Mouse (Mus musculus) fat pad, adult 2 months (tissue): Measurements from ENCODE around the gene Clspn.

Source experiments
- DNase-seq: peaks from one replicate; pipeline ENCODE4 v3.0.0-alpha.2; 2011; ENCODE audit warnings: low read depth, low spot score; ENCODE audit errors: extremely low read depth

Clspn gene

DNA sequence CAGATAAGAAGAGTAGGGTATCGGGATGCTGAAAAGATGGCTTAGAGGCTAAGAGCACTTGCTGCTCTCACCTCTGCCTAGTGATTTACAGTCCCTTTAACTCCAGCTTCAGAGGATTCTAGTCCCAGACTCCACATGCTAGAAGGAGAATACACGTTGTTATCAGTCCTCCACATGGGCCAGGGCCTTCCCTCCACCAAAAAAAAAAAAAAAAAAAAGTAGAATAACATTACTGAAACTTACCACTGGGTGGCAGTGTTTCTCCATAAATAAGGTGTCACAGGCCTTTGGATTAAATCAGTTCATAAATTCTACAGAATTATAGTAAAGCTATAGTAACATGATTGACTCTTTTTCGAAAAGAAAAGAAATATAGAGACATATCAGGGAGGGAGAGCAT is 2.3 kb upstream of the Clspn start:
- DNase-seq = no peak

DNA sequence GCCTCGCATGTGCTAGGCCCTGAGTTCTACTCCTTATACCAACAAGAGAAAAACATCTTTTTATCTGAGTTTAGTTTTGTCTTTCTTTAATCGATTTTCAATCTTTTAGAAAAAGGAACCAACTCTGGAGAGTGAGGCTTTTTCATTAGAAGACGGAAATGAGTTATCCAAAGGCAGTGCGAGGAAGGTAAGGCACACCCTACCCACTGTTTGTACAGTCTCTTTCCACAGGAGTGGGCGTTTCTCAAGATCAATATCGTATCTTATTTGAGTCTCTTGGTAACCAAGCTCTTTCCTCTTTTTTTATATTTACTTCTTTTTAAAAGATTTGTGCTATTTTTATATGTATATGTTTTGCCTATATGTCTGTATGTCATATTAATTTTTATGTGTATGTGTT is 7.1 kb downstream of the Clspn start:
- DNase-seq = no peak

- no peak for DNase-seq
Measured at GRCm38 (mm10) chr4:126567243-126567642, 10.5 kb downstream of the Clspn start.

DNA sequence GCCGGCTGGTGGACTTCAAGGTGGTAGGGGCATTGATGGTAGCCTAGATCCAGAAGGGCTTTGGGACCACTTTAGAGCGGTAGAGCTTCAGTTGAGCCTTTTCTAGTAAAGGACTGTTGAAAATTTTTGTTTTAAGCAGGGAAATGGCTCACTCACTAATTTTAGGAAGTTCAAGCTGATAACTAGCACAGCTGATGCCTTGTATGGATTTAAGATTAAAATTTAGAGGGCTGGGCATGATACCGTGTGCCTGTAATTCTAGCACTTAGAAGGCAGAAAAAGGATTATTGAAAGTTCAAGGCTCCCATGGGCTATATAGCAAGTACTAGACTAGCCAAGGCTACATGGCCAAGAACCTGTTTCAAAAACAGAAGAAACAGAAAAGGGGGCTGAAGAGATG is 13.0 kb downstream of the Clspn start:
- no peak for DNase-seq

- no peak for DNase-seq
Measured at GRCm38 (mm10) chr4:126576281-126576680, 19.5 kb downstream of the Clspn start.

- no peak for DNase-seq
Measured at GRCm38 (mm10) chr4:126577920-126578319, 21.2 kb downstream of the Clspn start.

GRCm38 (mm10) chr4:126579077-126579476 is 22.3 kb downstream of the Clspn start:
- DNase-seq = no peak

DNA sequence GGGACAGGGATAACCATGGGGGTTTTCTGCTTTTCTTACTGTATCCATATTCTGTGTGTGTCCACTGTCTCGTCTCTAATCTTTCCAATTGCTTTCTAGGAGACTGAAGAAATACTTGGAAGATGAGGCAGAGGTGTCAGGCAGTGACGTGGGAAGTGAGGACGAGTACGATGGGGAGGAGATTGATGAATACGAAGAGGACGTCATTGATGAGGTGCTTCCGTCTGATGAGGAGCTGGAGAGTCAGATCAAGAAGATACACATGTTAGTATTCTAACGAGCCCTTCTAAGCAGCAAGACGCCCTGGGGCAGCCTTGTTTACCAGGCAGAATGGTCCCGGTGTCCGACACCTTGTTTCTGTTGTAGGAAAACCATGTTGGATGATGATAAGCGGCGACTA is 29.0 kb downstream of the Clspn start:
- no peak for DNase-seq

- DNase-seq = no peak
Measured at GRCm38 (mm10) chr4:126592039-126592438, 35.3 kb downstream of the Clspn start.

- no peak for DNase-seq
Measured at GRCm38 (mm10) chr4:126599971-126600754, 43.4 kb downstream of the Clspn start.

- no peak for DNase-seq
Measured at GRCm38 (mm10) chr4:126601597-126602444, 45.1 kb downstream of the Clspn start.

GRCm38 (mm10) chr4:126602445-126602762 is 45.7 kb downstream of the Clspn start:
- no peak for DNase-seq

GRCm38 (mm10) chr4:126604141-126604540 is 47.4 kb downstream of the Clspn start:
- peak; percentile 92 for DNase-seq

DNA sequence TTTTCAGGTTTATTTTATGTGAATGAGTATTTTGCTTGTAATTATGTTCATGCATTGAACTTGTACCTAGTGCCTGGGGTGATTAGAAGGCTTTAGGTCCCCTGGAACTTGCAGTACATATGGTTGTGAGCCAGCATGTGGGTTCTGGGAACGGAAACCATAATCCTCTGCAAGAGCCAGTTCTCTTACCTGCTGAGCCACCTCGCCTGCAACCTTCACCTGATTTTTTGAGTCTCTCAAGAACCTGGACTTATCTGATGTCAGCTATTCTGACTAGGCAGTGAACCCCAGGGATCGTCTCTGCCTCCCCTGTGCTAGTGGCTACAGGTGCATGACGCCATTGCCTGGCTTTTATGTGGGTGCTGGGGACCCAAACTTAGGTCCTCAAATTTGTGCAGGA is 49.0 kb downstream of the Clspn start:
- DNase-seq = peak; percentile 96

DNA sequence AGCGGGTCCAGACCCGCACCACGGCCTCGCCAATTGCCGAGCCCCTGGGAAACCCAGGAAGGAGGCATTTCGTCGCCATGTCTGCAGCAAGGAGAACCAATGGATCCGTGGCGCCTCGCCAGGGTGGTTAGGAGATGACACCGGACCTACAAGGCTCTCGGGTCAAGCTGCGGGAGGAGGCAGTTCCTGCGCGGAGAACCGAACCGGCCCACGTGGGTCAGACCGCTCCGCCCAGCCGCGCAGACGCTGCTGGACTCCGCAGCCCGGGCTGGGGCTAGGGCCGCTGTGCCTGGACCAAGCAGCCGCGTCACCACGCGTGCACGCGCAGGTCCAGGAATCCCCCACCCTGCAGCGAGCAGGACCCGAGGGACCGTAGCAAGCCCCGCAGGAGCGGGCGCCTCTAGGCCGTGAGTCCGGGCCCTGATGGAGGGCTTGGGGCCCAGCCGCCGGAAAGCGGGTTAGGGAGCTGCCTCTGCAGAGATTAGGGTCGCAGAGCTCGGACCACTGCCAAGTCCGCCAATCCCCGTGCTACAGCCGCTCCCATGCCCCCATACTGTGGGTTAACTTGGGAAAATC is 53.0 kb downstream of the Clspn start, which contains the start of gene 5730409E04Rik:
5730409E04Rik (plus strand) TSS at position 213 of the 576 bp plus-strand sequence.
- DNase-seq = no peak

DNA sequence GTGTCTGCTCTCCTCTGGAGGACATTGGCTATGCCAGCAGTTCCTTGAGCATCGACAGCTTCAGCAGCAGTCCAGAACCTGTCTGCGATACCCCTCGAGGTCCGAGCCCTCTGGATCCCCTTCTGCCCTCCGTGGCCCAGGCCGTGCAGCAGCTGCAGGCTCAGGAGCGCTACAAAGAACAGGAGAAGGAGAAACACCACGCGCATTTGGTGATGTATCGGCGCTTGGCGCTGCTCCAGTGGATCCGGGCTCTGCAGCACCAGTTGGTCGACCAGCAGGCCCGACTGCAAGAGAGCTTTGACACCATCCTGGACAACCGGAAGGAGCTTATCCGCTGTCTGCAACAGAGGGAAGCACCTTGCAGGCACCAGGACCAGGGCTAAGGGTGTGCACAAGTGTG is 55.3 kb downstream of the Clspn start:
- no peak for DNase-seq

- no peak for DNase-seq
Measured at GRCm38 (mm10) chr4:126616312-126616711, 59.6 kb downstream of the Clspn start.

DNA sequence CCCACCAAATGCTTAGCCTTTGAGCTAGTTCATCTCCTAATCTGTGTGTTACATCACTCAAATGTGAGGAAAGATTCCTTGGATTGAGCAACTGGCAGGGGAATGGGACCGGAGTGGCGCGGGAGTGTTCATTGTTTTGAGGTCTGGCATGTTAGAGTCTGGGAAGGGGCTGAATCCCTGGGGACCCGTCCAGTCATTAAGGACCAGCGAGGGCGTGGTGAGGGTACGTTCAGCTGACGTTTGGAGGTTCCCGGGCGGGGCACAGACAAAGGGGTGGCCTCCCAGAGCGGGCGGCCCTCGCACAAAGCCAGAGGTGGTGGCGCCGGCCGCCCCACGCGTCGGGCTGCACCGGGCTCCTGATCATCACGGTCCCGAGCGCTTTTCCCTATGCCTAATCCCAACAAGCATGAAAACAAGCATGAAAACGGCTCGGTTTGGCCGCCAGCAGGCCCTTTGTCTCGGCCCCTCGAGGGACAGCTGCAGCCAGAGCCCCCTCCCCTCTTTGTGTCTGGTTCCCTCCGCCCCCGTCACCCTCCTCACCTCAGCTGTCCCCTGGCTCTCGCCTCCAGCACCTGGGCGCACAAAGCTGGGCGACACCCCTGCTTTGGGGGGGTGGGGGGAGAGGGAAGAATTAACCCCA is 63.1 kb downstream of the Clspn start:
- no peak for DNase-seq

DNA sequence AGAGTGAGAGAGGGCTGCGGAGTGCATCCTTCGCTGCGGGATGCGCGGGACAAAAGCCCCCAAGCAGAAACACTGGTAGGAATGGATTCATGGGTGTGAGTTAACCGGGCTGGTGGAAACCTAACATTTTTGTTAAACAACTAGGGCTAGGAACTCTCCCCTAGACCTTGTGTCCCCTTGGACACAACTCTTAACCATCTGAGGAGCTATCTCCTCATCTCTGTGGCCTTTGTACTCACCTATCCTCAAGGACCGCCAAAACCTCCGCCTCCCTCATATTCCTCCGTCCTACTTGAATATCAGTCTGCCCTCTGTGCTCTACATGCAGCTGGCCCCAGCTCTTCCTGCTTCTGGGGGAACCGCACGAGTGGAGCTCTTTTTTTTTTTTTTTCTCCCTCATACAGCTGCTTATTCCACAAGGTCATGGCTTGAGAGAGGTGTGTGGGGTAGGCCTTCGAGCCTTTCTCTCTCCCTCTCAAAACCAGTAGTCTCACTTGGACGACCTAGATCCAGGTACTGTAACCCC is 63.7 kb downstream of the Clspn start:
- DNase-seq = no peak

- DNase-seq = no peak
Measured at GRCm38 (mm10) chr4:126627021-126627681, 70.4 kb downstream of the Clspn start.

GRCm38 (mm10) chr4:126631922-126632321 is 75.2 kb downstream of the Clspn start:
- no peak for DNase-seq
